Mouse (Mus musculus) left cerebral cortex, postnatal 14 days (tissue): ENCODE data around the gene Agap2. TPM values are rescaled to one million over a fixed set of nuclear protein-coding genes. Genes with fewer than 3 reads are reported as not detected.
"Not testable (repeated sequence)": the region's sequence is repeated elsewhere in the genome, so short reads cannot be mapped to it uniquely, and the experiment has no call there.

Source experiments
- DNase-seq, 2 experiments: peaks; one replicate each; pipeline ENCODE4 v3.0.0; 2021 to 2022; ENCODE audit warnings: low spot score in 2 of 2, mixed read lengths in 1 of 2
- intact Hi-C: fragments of 180-260 bp; cut with DNase I; formaldehyde crosslinking; loops from one replicate; pipeline ENCODE4 v1.15.1; 2025
- total RNA-seq, 2 experiments: library from RNA; stranded (reverse); gene quantifications; 2 replicates each; pipeline ENCODE4 v1.2.3; 2021

Gene Agap2
- total RNA-seq, 2 experiments from 2014 or later: 704 to 706 TPM

DNA sequence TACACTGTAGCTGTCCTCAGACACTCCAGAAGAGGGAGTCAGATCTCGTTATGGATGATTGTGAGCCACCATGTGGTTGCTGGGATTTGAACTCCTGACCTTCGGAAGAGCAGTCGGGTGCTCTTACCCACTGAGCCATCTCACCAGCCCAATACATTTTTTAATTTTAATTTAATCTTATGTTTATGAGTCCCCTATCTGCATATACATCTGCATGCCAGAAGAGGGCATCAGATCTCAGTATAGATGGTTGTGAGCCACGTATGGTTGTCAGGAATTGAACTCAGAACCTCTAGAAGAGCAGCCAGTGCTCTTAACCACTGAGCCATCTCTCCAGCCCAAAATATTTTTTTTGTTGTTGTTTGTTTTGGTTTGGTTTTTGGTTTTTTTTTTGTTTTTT, 2.8 kb upstream of the Agap2 start:
- intact Hi-C loops, DNase-seq: not testable (repeated sequence)

GRCm38 (mm10) chr10:127072969-127073368, 2.1 kb upstream of the Agap2 start:
- DNase-seq, intact Hi-C loops: not testable (repeated sequence)

GRCm38 (mm10) chr10:127073981-127074380, 1.1 kb upstream of the Agap2 start:
- intact Hi-C loops: no loop called here
- no peak for DNase-seq

DNA sequence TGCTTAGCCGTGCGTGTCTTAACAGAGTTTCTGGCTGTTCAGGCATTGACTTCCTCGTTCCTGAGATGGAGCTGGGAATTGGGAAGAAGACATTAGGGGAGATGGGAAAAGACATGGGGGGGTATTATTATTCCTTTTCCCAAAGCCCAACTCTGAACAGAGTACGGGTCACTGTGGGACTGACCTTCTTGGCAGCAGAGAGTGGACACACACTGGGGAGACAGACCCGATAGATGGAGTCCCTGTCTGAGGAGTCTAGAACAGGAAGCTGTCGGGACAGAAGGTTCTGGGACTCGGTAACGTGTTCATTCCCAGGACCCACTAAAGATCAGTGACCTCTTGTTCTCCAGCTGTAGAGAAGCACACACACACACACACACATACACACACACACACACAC, 567 bp downstream of the Agap2 start:
- intact Hi-C loops: loop anchor here (5.0 kb wide), 1 partner anchor 97 kb away; no protein-coding TSS in a partner anchor
- DNase-seq: no peak

DNA sequence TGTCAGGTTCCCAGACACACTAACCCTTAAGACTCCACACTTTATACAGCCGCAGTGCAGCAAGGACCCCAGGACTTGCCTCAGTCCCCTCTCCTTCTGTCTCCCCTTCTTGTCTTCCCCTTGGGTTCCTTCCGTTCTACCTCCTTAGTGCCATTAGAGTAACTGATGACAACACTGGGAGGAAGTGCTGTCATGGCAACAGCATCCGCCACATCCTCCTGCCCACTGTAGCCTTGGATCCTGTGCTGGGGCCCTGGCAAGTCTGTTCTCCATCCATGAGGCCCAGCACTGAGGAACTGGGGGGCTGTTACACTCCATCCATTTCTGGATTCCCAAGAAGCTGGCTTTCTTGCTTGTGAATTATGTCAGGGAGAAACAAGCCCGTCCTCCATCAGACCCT, 998 bp downstream of the Agap2 start:
- intact Hi-C loops: loop anchor here (5.0 kb wide), 1 partner anchor 96 kb away; no protein-coding TSS in a partner anchor
- DNase-seq: peak in 1 of 2 experiments; percentile 58

GRCm38 (mm10) chr10:127077515-127077914, 2.4 kb downstream of the Agap2 start:
- DNase-seq: peak; percentile 60 to 68
- intact Hi-C loops: loop anchor here (5.0 kb wide), 1 partner anchor 95 kb away; no protein-coding TSS in a partner anchor

DNA sequence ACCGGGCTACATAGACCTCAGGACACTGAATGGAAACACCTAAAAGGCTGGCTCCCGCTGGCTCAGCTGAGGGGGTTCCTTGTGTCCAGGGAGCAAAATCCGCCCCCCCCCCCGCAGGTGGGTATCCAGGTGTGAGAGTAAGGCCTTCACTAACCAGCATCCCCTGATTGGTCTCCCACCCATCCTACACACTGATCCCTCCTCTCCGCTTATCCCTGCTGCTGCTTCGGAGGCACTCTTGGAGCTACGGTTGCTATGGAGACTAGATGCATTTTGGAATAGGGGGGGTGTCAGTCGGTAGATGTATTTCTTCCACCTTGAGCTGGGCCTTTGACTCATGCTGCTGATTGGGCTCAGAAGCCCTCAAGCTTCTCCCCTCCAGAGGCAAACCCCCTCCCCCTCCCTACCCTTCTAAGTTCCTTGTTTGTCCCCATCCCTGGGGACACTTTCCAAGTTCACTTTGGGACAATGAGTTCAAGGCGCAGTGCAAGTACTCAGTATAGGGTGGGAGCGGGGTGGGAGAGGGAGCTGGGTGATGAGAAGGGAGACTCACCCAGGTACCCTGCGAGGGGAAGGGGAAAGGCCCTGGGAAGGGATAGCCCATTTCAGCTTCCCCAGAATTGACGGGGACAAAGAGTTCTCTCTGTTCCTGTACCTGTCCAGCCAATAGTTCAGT, 3.1 kb downstream of the Agap2 start:
- intact Hi-C loops: loop anchor here (5.0 kb wide), 1 partner anchor 94 kb away; no protein-coding TSS in a partner anchor
- peak; percentile 67 to 88 for DNase-seq

GRCm38 (mm10) chr10:127078677-127079575, 3.8 kb downstream of the Agap2 start:
- DNase-seq: peak; percentile 82 to 84
- intact Hi-C loops: loop anchor here (5.0 kb wide), 1 partner anchor 93 kb away; no protein-coding TSS in a partner anchor

DNA sequence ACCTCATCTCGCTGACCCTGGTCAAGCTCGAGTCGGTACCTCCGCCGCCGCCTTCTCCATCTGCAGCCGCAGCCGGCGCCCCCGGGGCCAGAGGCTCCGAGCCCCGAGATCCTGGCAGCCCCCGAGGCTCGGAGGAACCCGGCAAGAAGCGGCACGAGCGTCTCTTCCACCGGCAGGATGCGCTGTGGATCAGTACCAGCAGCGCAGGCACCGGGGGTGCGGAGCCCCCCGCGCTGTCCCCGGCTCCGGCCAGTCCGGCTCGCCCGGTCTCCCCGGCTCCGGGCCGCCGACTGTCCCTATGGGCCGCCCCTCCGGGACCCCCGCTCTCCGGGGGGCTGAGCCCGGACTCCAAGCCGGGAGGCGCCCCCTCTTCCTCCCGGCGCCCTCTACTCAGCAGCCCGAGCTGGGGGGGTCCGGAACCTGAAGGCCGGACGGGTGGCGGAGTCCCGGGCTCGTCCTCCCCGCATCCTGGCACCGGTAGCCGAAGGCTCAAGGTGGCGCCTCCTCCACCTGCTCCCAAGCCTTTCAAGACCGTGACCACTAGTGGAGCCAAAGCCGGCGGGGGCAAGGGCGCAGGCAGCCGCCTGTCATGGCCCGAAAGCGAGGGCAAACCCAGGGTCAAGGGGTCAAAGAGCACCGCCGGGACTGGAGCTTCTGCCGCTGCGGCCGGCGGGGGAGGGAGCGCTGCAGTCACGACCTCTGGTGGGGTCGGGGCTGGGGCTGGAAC, 4.7 kb downstream of the Agap2 start:
- intact Hi-C loops: loop anchor here (5.0 kb wide), 1 partner anchor 92 kb away; no protein-coding TSS in a partner anchor
- no peak for DNase-seq

DNA sequence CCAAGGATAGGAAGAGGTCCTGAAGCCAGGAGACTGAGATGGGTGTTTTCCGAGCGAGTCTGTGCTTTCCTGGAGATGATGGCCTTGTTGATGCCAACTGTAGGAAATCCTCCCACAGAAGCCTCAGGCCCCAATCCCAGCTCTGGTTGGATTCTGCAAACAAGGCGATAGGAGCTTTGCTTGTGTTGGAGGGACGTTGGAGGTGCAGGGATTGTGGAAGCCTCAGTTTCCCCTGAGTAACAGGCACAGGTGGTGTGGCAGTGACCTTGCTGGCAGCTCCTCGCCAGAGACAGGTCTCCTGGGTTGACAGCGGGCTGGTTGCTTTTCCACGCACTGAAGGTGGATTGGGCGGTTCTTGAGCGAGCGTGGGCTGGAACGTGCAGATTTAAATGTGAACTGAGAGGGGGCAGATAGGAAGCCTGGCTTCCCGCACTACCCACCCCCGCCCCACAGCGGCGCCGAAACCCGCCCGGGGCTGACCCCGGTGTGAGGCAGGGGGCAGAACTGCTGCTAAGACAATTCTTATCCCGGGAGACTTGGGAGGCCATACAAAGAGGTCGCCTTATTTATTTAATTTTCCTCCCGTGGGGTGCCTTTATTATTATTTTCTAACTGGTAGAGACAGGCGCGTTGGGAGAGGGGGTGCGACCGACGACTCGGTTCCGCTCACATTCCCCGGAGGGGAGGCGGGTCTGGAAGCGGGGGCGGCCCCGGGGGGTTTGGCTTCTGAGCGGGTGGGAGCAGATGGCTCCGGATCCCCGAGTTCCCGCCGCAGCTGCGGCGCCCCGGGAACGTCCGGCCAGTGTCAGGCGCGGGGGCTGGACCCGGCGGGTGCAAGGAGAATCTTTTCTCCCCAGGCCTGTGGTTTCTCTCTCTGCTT, 6.1 kb downstream of the Agap2 start:
- peak; percentile 69 to 70 for DNase-seq
- intact Hi-C loops: no loop called here

DNA sequence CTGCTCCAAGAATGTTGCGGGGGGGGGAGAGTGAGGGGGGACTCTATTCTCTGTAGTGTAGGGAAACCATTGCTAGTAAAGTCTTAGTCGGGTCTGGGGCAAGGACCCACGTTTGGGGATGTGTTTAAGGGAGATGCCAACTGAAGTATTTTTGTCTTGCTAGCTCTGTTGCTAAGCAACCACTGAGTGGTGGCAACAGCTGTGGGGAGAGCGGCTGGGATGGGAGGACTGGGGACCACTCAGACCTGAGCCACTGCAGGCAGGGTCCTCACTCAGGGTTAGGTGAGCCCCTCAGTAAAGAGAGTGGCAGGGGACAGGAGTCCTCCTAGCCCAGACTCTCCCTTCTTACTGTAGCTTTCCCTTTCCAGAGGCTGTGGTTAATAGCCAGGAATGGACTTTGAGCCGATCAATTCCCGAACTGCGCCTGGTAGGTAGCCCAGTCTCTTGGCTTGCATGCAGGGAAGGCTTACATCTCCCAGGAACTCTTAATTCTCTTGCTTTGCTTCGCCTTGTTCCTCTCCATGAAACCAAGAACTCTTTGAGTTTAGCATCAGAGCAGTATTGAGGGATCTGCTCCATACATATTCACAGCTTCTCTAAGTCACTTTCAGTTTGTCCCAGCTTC, 7.0 kb downstream of the Agap2 start:
- intact Hi-C loops: no loop called here
- DNase-seq: peak in 1 of 2 experiments; percentile 64

GRCm38 (mm10) chr10:127083292-127083914, 8.3 kb downstream of the Agap2 start:
- no peak for DNase-seq
- intact Hi-C loops: no loop called here

DNA sequence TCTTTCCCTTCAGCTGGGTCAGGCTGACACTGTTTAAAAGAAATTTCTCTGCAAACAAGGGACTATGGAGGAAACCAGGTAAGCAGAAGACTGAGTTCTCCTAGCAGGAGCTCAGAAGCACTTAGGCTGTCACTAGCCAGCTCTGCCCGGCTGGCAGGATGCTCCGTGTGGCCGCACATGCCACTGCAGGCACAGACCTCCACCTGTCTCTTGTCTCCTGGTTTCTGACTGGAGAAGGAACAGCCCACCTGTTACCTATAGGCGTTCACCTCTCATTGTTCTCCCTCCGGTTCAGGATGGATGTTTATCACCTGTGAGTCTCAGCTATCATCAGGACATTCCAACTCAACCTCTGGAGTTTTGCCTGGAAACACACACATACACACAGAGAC, 8.8 kb downstream of the Agap2 start:
- intact Hi-C loops: no loop called here
- DNase-seq: no peak

DNA sequence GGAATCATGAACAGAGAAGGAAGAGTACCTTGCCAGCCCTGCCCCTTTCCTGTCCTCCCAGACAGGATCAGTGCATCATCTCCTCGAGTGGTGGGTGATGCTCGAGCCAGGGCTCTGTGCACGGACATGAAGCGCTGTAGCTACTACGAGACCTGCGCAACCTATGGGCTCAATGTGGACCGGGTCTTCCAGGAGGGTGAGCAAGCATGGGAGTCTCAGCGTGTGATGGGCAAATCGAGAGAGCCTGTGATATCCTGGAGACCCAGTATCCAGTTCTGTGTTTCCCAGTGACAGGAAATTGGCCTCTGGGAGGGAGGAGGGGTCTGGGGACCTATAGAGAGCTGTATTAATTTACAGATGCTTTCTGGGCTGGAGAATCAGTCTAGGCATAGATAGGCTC, 10.0 kb downstream of the Agap2 start:
- no peak for DNase-seq
- intact Hi-C loops: no loop called here

- DNase-seq: no peak
- intact Hi-C loops: no loop called here
Observed at GRCm38 (mm10) chr10:127085633-127086032, 10.5 kb downstream of the Agap2 start.

DNA sequence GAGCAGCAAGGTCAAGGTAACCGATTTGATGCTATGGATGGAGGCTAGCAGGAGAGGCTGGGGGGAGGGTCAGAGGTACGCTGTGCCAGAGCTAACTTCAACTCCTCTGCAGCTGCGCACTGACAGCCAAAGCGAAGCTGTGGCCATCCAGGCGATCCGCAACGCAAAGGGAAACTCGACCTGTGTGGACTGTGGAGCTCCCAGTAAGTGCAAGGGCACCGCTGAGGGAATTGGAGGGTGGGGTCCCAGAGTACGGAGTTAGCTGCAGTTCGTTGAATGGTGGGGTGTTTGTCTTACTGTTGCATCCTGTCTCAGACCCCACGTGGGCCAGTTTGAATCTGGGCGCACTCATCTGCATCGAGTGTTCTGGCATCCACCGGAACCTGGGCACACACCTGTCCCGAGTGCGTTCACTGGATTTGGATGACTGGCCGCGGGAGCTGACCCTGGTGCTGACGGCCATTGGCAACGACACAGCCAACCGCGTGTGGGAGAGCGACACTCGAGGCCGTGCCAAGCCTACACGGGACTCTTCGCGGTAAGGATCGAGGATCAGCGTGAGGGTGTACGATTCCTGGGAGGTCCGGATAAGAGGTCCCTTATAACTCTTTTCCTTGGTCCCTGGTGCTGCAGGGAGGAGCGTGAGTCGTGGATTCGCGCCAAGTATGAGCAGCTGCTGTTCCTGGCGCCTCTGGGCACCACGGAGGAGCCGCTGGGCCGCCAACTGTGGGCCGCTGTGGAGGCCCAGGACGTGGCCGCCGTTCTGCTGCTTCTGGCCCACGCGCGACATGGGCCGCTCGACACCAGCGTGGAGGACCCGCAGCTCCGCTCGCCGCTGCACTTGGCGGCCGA, 15.7 kb downstream of the Agap2 start:
- intact Hi-C loops: no loop called here
- DNase-seq: peak in 1 of 2 experiments; percentile 72
